In the genomic region with DNA sequence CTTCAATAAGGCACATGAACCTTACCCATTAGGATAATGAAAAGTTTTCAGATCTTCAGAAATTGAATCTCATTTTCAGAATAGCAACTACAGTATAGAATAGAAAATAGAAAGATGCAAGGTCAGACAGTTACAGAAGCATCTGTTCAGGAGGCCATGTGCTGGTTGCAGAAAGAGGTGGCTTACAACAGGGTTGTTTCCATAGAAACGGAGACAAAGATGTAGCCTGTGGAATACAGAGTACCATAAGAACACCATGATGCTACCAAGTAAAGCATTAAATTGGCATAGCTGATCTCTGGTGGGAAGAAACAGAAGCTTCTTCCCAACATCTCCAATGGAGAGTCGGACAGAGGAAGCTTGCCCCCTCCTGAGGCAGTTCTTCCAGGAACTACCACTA, we compare ENCODE assay signal across 20 mouse cellular contexts.
A peak's percentile ranks its signal among the peaks of the same experiment; 100 is the strongest.
DNase-seq lines count a peak whose midpoint lies in the region; ATAC-seq and TF ChIP-seq lines count a peak whose summit lies in the region.
"Had no signal": no experiment of that assay in that cellular context is flagged by ENCODE, and none has a peak within 500 bp of the region (broad histone marks: within the 10 kb centered on the region; RNA-seq: fewer than 3 reads in every experiment).

No protein-coding gene starts in this region.

- H3K4me3 ChIP-seq in hindbrain, embryonic 16.5 days (ENCODE audit: low read length): no peak overlapping the region
- H3K4me3 ChIP-seq in hindbrain, embryonic 14.5 days (replicated peaks; ENCODE audit: low read length): no peak overlapping the region
- H3K4me3 ChIP-seq in midbrain, embryonic 15.5 days: no peak overlapping the region
- H3K4me3 ChIP-seq in midbrain, embryonic 10.5 days: no peak overlapping the region
- H3K4me3 ChIP-seq in midbrain, postnatal 0 days (ENCODE audit: low read depth, low read length): no peak overlapping the region
- H3K4me3 ChIP-seq in midbrain, embryonic 16.5 days (ENCODE audit: low read depth, low read length): no peak overlapping the region

- H3K4me1 ChIP-seq in hindbrain, embryonic 16.5 days (ENCODE audit: control insufficient read depth, insufficient read depth, low read depth, low read length): no peaks in the 10 kb centered on the region
- H3K4me1 ChIP-seq in hindbrain, embryonic 14.5 days (replicated peaks; ENCODE audit: control insufficient read depth, insufficient read depth, low read length): 0 out of 2 replicates have a peak, but pooled peaks cover 3% of the 10 kb centered on the region
- H3K4me1 ChIP-seq in midbrain, embryonic 15.5 days: no peaks in the 10 kb centered on the region
- H3K4me1 ChIP-seq in midbrain, embryonic 10.5 days: no peaks in the 10 kb centered on the region
- H3K4me1 ChIP-seq in midbrain, postnatal 0 days (ENCODE audit: insufficient read depth, low read length): no peaks in the 10 kb centered on the region
- no peaks in the 10 kb centered on the region for H3K4me1 ChIP-seq in midbrain, embryonic 16.5 days (ENCODE audit: control insufficient read depth, insufficient read depth, low read length)

- H3K27me3 ChIP-seq in hindbrain, embryonic 16.5 days (replicated peaks; ENCODE audit: control insufficient read depth, insufficient read depth, low read length): no peaks in the 10 kb centered on the region
- H3K27me3 ChIP-seq in hindbrain, embryonic 14.5 days (ENCODE audit: control insufficient read depth, insufficient read depth, low read length): no peaks in the 10 kb centered on the region
- no peaks in the 10 kb centered on the region for H3K27me3 ChIP-seq in midbrain, embryonic 15.5 days (replicated peaks)
- H3K27me3 ChIP-seq in midbrain, embryonic 10.5 days (ENCODE audit: low read depth, poor library complexity, severe bottlenecking): no peaks in the 10 kb centered on the region
- no peaks in the 10 kb centered on the region for H3K27me3 ChIP-seq in midbrain, postnatal 0 days (ENCODE audit: insufficient read depth, low read length)
- H3K27me3 ChIP-seq in midbrain, embryonic 16.5 days (ENCODE audit: control insufficient read depth, insufficient read depth, low read depth, low read length): no peaks in the 10 kb centered on the region

- H3K9ac ChIP-seq in hindbrain, embryonic 16.5 days (ENCODE audit: low read depth, low read length): no peak overlapping the region
- no peak overlapping the region for H3K9ac ChIP-seq in hindbrain, embryonic 14.5 days
- H3K9ac ChIP-seq in midbrain, embryonic 15.5 days: no peak overlapping the region
- no peak overlapping the region for H3K9ac ChIP-seq in midbrain, postnatal 0 days (replicated peaks; ENCODE audit: low read length, poor library complexity, severe bottlenecking)
- H3K9ac ChIP-seq in midbrain, embryonic 16.5 days (ENCODE audit: low read depth, low read length): no peak overlapping the region

- H3K36me3 ChIP-seq in hindbrain, embryonic 16.5 days (ENCODE audit: control insufficient read depth, insufficient read depth, low read length): no peaks in the 10 kb centered on the region
- no peaks in the 10 kb centered on the region for H3K36me3 ChIP-seq in hindbrain, embryonic 14.5 days (replicated peaks; ENCODE audit: control insufficient read depth, insufficient read depth)
- H3K36me3 ChIP-seq in midbrain, embryonic 15.5 days (replicated peaks): no peaks in the 10 kb centered on the region
- no peaks in the 10 kb centered on the region for H3K36me3 ChIP-seq in midbrain, embryonic 10.5 days
- H3K36me3 ChIP-seq in midbrain, postnatal 0 days (ENCODE audit: insufficient read depth, low read length): no peaks in the 10 kb centered on the region
- H3K36me3 ChIP-seq in midbrain, embryonic 16.5 days (ENCODE audit: control insufficient read depth, insufficient read depth, low read length): no peaks in the 10 kb centered on the region
- H3K36me3 ChIP-seq: G1E had no signal

- DNase-seq in hindbrain, embryonic 14.5 days (ENCODE audit: low spot score): no peak
- DNase-seq in midbrain, embryonic 10.5 days (ENCODE audit: low spot score): no peak
- peak; percentile 14 for DNase-seq in midbrain, postnatal 0 days (ENCODE audit: low spot score)
- DNase-seq: adrenal gland, adult 2 months; adrenal gland, adult 8-10 months; adrenal gland, postnatal 10 days; adrenal gland, postnatal 14 days; adrenal gland, postnatal 25 days; adrenal gland, postnatal 36 days; B cell, adult 2 months; cerebellum, adult 11 months; cerebellum, adult 11-12 months; cerebellum, adult 18-20 months had no signal

- no peak overlapping the region for H3K4me2 ChIP-seq in hindbrain, embryonic 16.5 days (ENCODE audit: low read length)
- H3K4me2 ChIP-seq in hindbrain, embryonic 14.5 days (replicated peaks): no peak overlapping the region
- no peak overlapping the region for H3K4me2 ChIP-seq in midbrain, embryonic 15.5 days
- H3K4me2 ChIP-seq in midbrain, postnatal 0 days (ENCODE audit: low read depth, low read length, poor library complexity, severe bottlenecking): no peak overlapping the region
- no peak overlapping the region for H3K4me2 ChIP-seq in midbrain, embryonic 16.5 days (ENCODE audit: low read length)

- 0 out of 2 replicates have a peak, but pooled peaks have one; percentile 32 for ATAC-seq in hindbrain, embryonic 16.5 days
- ATAC-seq in hindbrain, embryonic 14.5 days (ENCODE audit: low FRiP score): no peak
- 0 out of 2 replicates have a peak, but pooled peaks have one; percentile 52 for ATAC-seq in midbrain, embryonic 15.5 days (replicated peaks)
- 0 out of 2 replicates have a peak, but pooled peaks have one; percentile 62 for ATAC-seq in midbrain, postnatal 0 days (ENCODE audit: low FRiP score)
- ATAC-seq in midbrain, embryonic 16.5 days: no peak
- ATAC-seq: activated CD4-positive, CD25-positive, alpha-beta regulatory T cell, adult 4 months; CD4-positive, CD25-positive, alpha-beta regulatory T cell, adult 4 months; Patski had no signal

- H3K9me3 ChIP-seq in hindbrain, embryonic 16.5 days (ENCODE audit: control insufficient read depth, low read length): no peaks in the 10 kb centered on the region
- H3K9me3 ChIP-seq in hindbrain, embryonic 14.5 days (ENCODE audit: control insufficient read depth, low read length): no peaks in the 10 kb centered on the region
- H3K9me3 ChIP-seq in midbrain, embryonic 15.5 days: no peaks in the 10 kb centered on the region
- no peaks in the 10 kb centered on the region for H3K9me3 ChIP-seq in midbrain, embryonic 10.5 days (replicated peaks)
- H3K9me3 ChIP-seq in midbrain, postnatal 0 days (ENCODE audit: low read length): no peaks in the 10 kb centered on the region
- no peaks in the 10 kb centered on the region for H3K9me3 ChIP-seq in midbrain, embryonic 16.5 days (replicated peaks; ENCODE audit: control insufficient read depth, low read length, poor library complexity, severe bottlenecking)
- H3K9me3 ChIP-seq: G1E had no signal

- H3K27ac ChIP-seq in hindbrain, embryonic 16.5 days (ENCODE audit: low read depth, low read length): no peak overlapping the region
- H3K27ac ChIP-seq in hindbrain, embryonic 14.5 days: no peak overlapping the region
- no peak overlapping the region for H3K27ac ChIP-seq in midbrain, embryonic 15.5 days
- no peak overlapping the region for H3K27ac ChIP-seq in midbrain, embryonic 10.5 days (replicated peaks)
- H3K27ac ChIP-seq in midbrain, postnatal 0 days (ENCODE audit: low read depth, low read length): no peak overlapping the region
- no peak overlapping the region for H3K27ac ChIP-seq in midbrain, embryonic 16.5 days (ENCODE audit: low read length)

- WGBS in hindbrain, embryonic 16.5 days: 71% methylated on average over 2 of the region's 2 CpGs
- 82% methylated on average over 2 of the region's 2 CpGs for whole genome bisulfite sequencing in hindbrain, embryonic 14.5 days
- 87% methylated on average over 2 of the region's 2 CpGs for WGBS in midbrain, embryonic 15.5 days
- 79% methylated on average over 2 of the region's 2 CpGs for WGBS in midbrain, embryonic 10.5 days
- WGBS in midbrain, postnatal 0 days: 80% methylated on average over 2 of the region's 2 CpGs
- WGBS in midbrain, embryonic 16.5 days: 72% methylated on average over 2 of the region's 2 CpGs

- no peak for TF ChIP-seq CTCF in midbrain, postnatal 0 days (IDR thresholded peaks at IDR 0.05)

Comparison
In these comparisons a context has a peak if more than half of its experiments do, and no peak if none do; other contexts are left out.
1. ATAC-seq: peak in hindbrain, embryonic 16.5 days (single experiment), midbrain, embryonic 15.5 days (single experiment) and midbrain, postnatal 0 days (single experiment); none in hindbrain, embryonic 14.5 days (single experiment) and midbrain, embryonic 16.5 days (single experiment).